14 mouse cellular contexts compared by ENCODE assay signal in the genomic region with DNA sequence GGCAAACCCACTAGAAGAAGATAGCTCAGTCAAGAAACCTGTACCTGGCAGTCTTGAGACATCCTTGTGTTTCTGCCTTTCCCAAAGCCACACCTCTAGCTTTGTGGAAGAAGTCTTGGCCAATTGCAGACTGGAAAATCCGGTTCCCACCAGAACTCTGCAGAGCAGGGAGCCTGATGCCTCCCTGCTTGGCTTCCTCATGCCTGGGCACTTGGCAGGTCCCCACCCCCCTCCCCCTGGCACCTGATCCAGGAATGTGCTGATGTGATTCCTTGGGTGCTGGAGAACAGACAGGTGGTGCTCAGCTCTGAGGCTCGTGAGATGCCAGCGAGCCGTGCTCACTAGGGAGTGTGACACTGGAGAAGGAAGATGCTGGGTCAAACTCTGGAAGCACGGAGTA.
DNase-seq lines count a peak whose midpoint lies in the region; ATAC-seq and TF ChIP-seq lines count a peak whose summit lies in the region.
"Had no signal": no experiment of that assay in that cellular context is flagged by ENCODE, and none has a peak within 500 bp of the region (broad histone marks: within the 10 kb centered on the region; RNA-seq: fewer than 3 reads in every experiment).

No protein-coding gene starts in this region.

- H3K9ac ChIP-seq in embryonic facial prominence, embryonic 13.5 days = no peak overlapping the region
- H3K9ac ChIP-seq in intestine, embryonic 15.5 days = no peak overlapping the region
- H3K9ac ChIP-seq in liver, postnatal 0 days (replicated peaks) = no peak overlapping the region
- no peak overlapping the region for H3K9ac ChIP-seq in liver, embryonic 11.5 days (ENCODE audit: low read depth, low read length)
- H3K9ac ChIP-seq: liver, embryonic 14.5 days; neural tube, embryonic 13.5 days had no signal

- peak; percentile 48; the same call in 1 of the 2 replicates for ATAC-seq in embryonic facial prominence, embryonic 13.5 days (ENCODE audit: insufficient number of reproducible peaks, insufficient read depth, low FRiP score, low TSS enrichment, low read depth)
- ATAC-seq in intestine, embryonic 15.5 days = peak; percentile 18; the same call in 1 of the 2 replicates
- ATAC-seq in liver, postnatal 0 days = no peak
- ATAC-seq in liver, embryonic 11.5 days (replicated peaks; ENCODE audit: low FRiP score) = no peak

- TF ChIP-seq CTCF in liver, postnatal 0 days (IDR thresholded peaks at IDR 0.05; ENCODE audit: low read depth) = no peak

- H3K36me3 ChIP-seq in embryonic facial prominence, embryonic 13.5 days = peaks cover 70% of the 10 kb centered on the region
- H3K36me3 ChIP-seq in embryonic facial prominence, embryonic 10.5 days (replicated peaks) = peaks cover 81% of the 10 kb centered on the region
- peaks cover 38% of the 10 kb centered on the region for H3K36me3 ChIP-seq in intestine, embryonic 15.5 days
- peaks cover 60% of the 10 kb centered on the region for H3K36me3 ChIP-seq in liver, postnatal 0 days (replicated peaks; ENCODE audit: insufficient read depth, low read length)
- H3K36me3 ChIP-seq in liver, embryonic 11.5 days (ENCODE audit: control insufficient read depth, insufficient read depth, low read length) = peaks cover 42% of the 10 kb centered on the region

- no peak overlapping the region for H3K4me3 ChIP-seq in embryonic facial prominence, embryonic 13.5 days
- H3K4me3 ChIP-seq in embryonic facial prominence, embryonic 10.5 days = no peak overlapping the region
- H3K4me3 ChIP-seq in intestine, embryonic 15.5 days (replicated peaks) = no peak overlapping the region
- H3K4me3 ChIP-seq in liver, postnatal 0 days (ENCODE audit: low read depth, low read length) = no peak overlapping the region
- H3K4me3 ChIP-seq in liver, embryonic 11.5 days (ENCODE audit: low read depth, low read length) = no peak overlapping the region
- H3K4me3 ChIP-seq: neural tube, embryonic 13.5 days had no signal

- 80% methylated on average over 5 of the region's 5 CpGs for WGBS in embryonic facial prominence, embryonic 13.5 days
- WGBS in embryonic facial prominence, embryonic 10.5 days = 87% methylated on average over 5 of the region's 5 CpGs
- 86% methylated on average over 5 of the region's 5 CpGs for WGBS in intestine, embryonic 15.5 days
- WGBS in liver, postnatal 0 days (ENCODE audit: insufficient replicate concordance) = 89% methylated on average over 5 of the region's 5 CpGs
- WGBS in liver, embryonic 11.5 days = 82% methylated on average over 5 of the region's 5 CpGs

- no peak for DNase-seq in embryonic facial prominence, embryonic 10.5 days (ENCODE audit: low spot score)
- DNase-seq in kidney, postnatal 25 days = peak; percentile 68 to 91
- DNase-seq in lung, postnatal 25 days (ENCODE audit: low spot score) = peak; percentile 89
- no peak for DNase-seq in right cerebral cortex, adult 18-20 months
- no peak for DNase-seq in liver, postnatal 0 days
- DNase-seq in liver, embryonic 11.5 days (ENCODE audit: low spot score) = no peak
- DNase-seq: cerebellum, adult 11-12 months; gastrocnemius, postnatal 25 days; midbrain, embryonic 14.5 days; right cerebral cortex, postnatal 25 days had no signal

- H3K4me2 ChIP-seq in embryonic facial prominence, embryonic 13.5 days = no peak overlapping the region
- H3K4me2 ChIP-seq in intestine, embryonic 15.5 days (replicated peaks) = no peak overlapping the region
- H3K4me2 ChIP-seq in liver, postnatal 0 days (ENCODE audit: low read depth, low read length) = no peak overlapping the region
- no peak overlapping the region for H3K4me2 ChIP-seq in liver, embryonic 11.5 days
- H3K4me2 ChIP-seq: neural tube, embryonic 13.5 days had no signal

- H3K4me1 ChIP-seq in embryonic facial prominence, embryonic 13.5 days = peaks cover 38% of the 10 kb centered on the region
- peaks cover 37% of the 10 kb centered on the region for H3K4me1 ChIP-seq in embryonic facial prominence, embryonic 10.5 days
- H3K4me1 ChIP-seq in intestine, embryonic 15.5 days (replicated peaks) = peaks cover 7% of the 10 kb centered on the region
- H3K4me1 ChIP-seq in liver, postnatal 0 days (ENCODE audit: insufficient read depth) = no peaks in the 10 kb centered on the region
- no peaks in the 10 kb centered on the region for H3K4me1 ChIP-seq in liver, embryonic 11.5 days (replicated peaks; ENCODE audit: control insufficient read depth, insufficient read depth, low read length)

- no peaks in the 10 kb centered on the region for H3K27me3 ChIP-seq in embryonic facial prominence, embryonic 13.5 days
- H3K27me3 ChIP-seq in embryonic facial prominence, embryonic 10.5 days (replicated peaks; ENCODE audit: low read depth, poor library complexity, severe bottlenecking) = no peaks in the 10 kb centered on the region
- no peaks in the 10 kb centered on the region for H3K27me3 ChIP-seq in intestine, embryonic 15.5 days (replicated peaks)
- no peaks in the 10 kb centered on the region for H3K27me3 ChIP-seq in liver, postnatal 0 days (ENCODE audit: insufficient read depth, low read length)
- no peaks in the 10 kb centered on the region for H3K27me3 ChIP-seq in liver, embryonic 11.5 days (replicated peaks; ENCODE audit: control insufficient read depth, insufficient read depth, low read length)
- H3K27me3 ChIP-seq: neural tube, embryonic 13.5 days had no signal

- TF ChIP-seq EP300 in liver, postnatal 0 days (IDR thresholded peaks at IDR 0.05; ENCODE audit: low read depth) = no peak

- H3K27ac ChIP-seq in embryonic facial prominence, embryonic 13.5 days = no peak overlapping the region; the same call in 1 of the 2 replicates
- no peak overlapping the region for H3K27ac ChIP-seq in embryonic facial prominence, embryonic 10.5 days (replicated peaks)
- no peak overlapping the region for H3K27ac ChIP-seq in intestine, embryonic 15.5 days
- no peak overlapping the region for H3K27ac ChIP-seq in liver, postnatal 0 days (ENCODE audit: low read depth)
- no peak overlapping the region for H3K27ac ChIP-seq in liver, embryonic 11.5 days (ENCODE audit: low read depth, low read length)
- H3K27ac ChIP-seq: liver, embryonic 14.5 days; neural tube, embryonic 13.5 days had no signal

- no peaks in the 10 kb centered on the region for H3K9me3 ChIP-seq in embryonic facial prominence, embryonic 13.5 days
- H3K9me3 ChIP-seq in embryonic facial prominence, embryonic 10.5 days = peaks cover 12% of the 10 kb centered on the region
- no peaks in the 10 kb centered on the region for H3K9me3 ChIP-seq in intestine, embryonic 15.5 days
- no peaks in the 10 kb centered on the region for H3K9me3 ChIP-seq in liver, postnatal 0 days (ENCODE audit: low read length)
- H3K9me3 ChIP-seq in liver, embryonic 11.5 days (ENCODE audit: control insufficient read depth, low read length) = peaks cover 7% of the 10 kb centered on the region

Comparison
In these comparisons a context has a peak if more than half of its experiments do, and no peak if none do; other contexts are left out.
1. ATAC-seq: peak in embryonic facial prominence, embryonic 13.5 days (single experiment) and intestine, embryonic 15.5 days (single experiment); none in liver, postnatal 0 days (single experiment) and liver, embryonic 11.5 days (single experiment).
2. DNase-seq: peak in kidney, postnatal 25 days (2 of 2) and lung, postnatal 25 days (single experiment); none in embryonic facial prominence, embryonic 10.5 days (single experiment), right cerebral cortex, adult 18-20 months (single experiment), liver, postnatal 0 days (single experiment) and liver, embryonic 11.5 days (single experiment).